Mouse (Mus musculus) liver, embryonic 14.5 days (tissue): ENCODE results near the gene Hoga1. TPM values are rescaled to one million over a fixed set of nuclear protein-coding genes. Genes with fewer than 3 reads are reported as not detected.
A peak's percentile ranks its signal among the peaks of the same experiment; 100 is the strongest.

ENCODE experiments used
- ATAC-seq: fragments of 200-750 bp; cut with Nextera tagmentation; 2 replicates; pipeline ENCODE4 v1.8.0; 2017; ENCODE audit warnings: moderate number of reproducible peaks, mild to moderate bottlenecking, moderate library complexity; ENCODE audit not compliant: insufficient read depth
- DNase-seq, 3 experiments: peaks; one replicate each; pipeline ENCODE4 v3.0.0-alpha.2; 2012 to 2013; ENCODE audit warnings: low read depth in 3 of 3, low spot score in 3 of 3
- H3K27ac ChIP-seq: fragments of 300-500 bp; sonication (generic); 2 replicates; pipeline ENCODE4 v1.5.1; 2014; ENCODE audit warnings: moderate library complexity, mild to moderate bottlenecking, control low read depth, inconsistent platforms
- H3K27me3 ChIP-seq: fragments of 300-500 bp; sonication (generic); 2 replicates; pipeline ENCODE4 v1.6.1; 2014; ENCODE audit warnings: mild to moderate bottlenecking, low read length, moderate library complexity; ENCODE audit not compliant: control insufficient read depth, insufficient read depth
- H3K36me3 ChIP-seq: fragments of 300-500 bp; sonication (generic); replicated peaks from 2 replicates; pipeline ENCODE4 v1.6.1; 2014; ENCODE audit warnings: low read depth; ENCODE audit not compliant: control insufficient read depth, insufficient read depth
- H3K4me1 ChIP-seq, 2 experiments: fragments of 200-500 bp in 1 of 2; fragments of 300-500 bp in 1 of 2; sonication (generic) in 1 of 2; replicated peaks; 2 replicates each; pipeline ENCODE4 v1.6.1; 2012 to 2014; ENCODE audit warnings: antibody characterized with exemption in 1 of 2, inconsistent platforms in 1 of 2, low read length in 1 of 2; ENCODE audit not compliant: control insufficient read depth in 2 of 2, insufficient read depth in 2 of 2
- H3K4me2 ChIP-seq: fragments of 300-500 bp; sonication (generic); 2 replicates; pipeline ENCODE4 v1.6.1; 2014; ENCODE audit warnings: low read depth, mild to moderate bottlenecking, control low read depth, moderate library complexity
- H3K4me3 ChIP-seq, 2 experiments: fragments of 200-500 bp in 1 of 2; fragments of 300-500 bp in 1 of 2; sonication (generic) in 1 of 2; 2 replicates each; pipeline ENCODE4 v1.5.1; 2012 to 2014; ENCODE audit warnings: low read depth in 2 of 2, low read length in 2 of 2, mild to moderate bottlenecking in 2 of 2, control low read depth in 1 of 2, inconsistent platforms in 1 of 2, moderate library complexity in 1 of 2; ENCODE audit not compliant: insufficient read depth in 1 of 2
- H3K9ac ChIP-seq: fragments of 300-500 bp; sonication (generic); replicated peaks from 2 replicates; pipeline ENCODE4 v1.6.1; 2014; ENCODE audit warnings: mild to moderate bottlenecking, control low read depth, moderate library complexity
- H3K9me3 ChIP-seq: fragments of 300-500 bp; sonication (generic); 2 replicates; pipeline ENCODE4 v1.6.1; 2016; ENCODE audit warnings: low read length, mixed read lengths; ENCODE audit not compliant: control insufficient read depth
- CTCF ChIP-seq: IDR thresholded peaks from 2 replicates; pipeline ENCODE4 v1.5.1; 2016; ENCODE audit warnings: antibody characterized with exemption, low read depth, control low read depth
- EP300 ChIP-seq: IDR thresholded peaks from 2 replicates; pipeline ENCODE4 v1.6.1; 2016; ENCODE audit warnings: antibody characterized with exemption, low read depth
- WGBS: fragments of 180-500 bp; shearing (Covaris S2); extraction: QIAGEN DNeasy Blood & Tissue Kit; methylation state at CpG from one replicate; pipeline ENCODE4 v1.1.7; 2014; ENCODE audit not compliant: insufficient replicate concordance; 5-methylcytosine and 5-hydroxymethylcytosine counted together
- polyA plus RNA-seq, 2 experiments: library from polyadenylated mRNA; depleted of rRNA in 1 of 2; stranded (reverse) in 1 of 2; unstranded in 1 of 2; fragments of >200 nt; fragmentation: Nextera tagmentation in 1 of 2; extraction: Ambion mirVana in 1 of 2; gene quantifications; 2 replicates each; pipeline versions ENCODE4 v1.2.1 to v1.2.3; 2012 to 2014

Gene Hoga1
- polyA plus RNA-seq, 2 experiments, result 25.8 to 30.4 TPM

DNA sequence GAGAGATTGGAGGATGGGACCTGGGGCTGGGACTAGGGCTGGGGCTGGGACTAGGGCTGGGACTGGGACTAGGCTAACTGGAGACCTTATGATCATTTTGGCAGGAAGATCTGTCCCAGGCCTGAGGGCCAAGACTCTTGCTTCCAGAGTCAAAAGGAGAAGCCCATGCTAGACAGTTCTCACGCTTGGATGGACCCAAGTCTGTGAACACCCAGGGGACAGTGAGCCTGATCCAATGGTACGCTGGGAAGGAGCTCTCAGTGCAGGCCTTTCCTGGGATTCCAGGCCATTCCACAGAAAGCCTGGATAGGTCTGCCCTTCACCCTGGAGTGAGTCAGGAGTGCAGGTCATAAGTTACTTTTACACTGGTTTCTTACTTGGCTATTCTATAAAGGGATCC is 29.6 kb downstream of the Hoga1 start:
- 67% methylated on average over 2 of the region's 2 CpGs for WGBS
- DNase-seq, result no peak

DNA sequence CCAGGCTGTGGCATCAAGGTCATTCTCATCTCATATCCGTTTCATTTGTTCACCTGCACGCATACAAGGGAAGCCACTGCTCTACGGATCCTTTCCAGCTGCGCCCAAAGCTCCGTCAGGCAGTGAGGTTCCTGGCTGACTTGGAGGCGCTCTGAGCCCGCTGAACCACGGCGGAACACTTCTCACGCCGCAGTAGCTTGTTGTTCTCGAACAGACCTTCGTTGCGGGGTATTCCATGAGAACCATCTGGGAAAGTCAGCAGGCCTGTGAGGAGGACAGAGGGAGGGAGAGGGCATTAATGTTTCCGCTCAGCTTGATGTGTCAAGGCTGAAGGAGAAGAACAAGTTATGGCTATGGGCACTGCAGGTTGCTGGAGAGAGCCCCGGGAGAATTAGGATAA is 30.6 kb downstream of the Hoga1 start:
- Histone ChIP-seq H3K36me3 (no peaks in the 10 kb centered on the region), H3K9me3 (no peaks in the 10 kb centered on the region), H3K27ac (no peak overlapping the region), H3K27me3 (no peaks in the 10 kb centered on the region), H3K9ac (no peak overlapping the region), H3K4me3 (no peak overlapping the region), H3K4me2 (no peak overlapping the region), H3K4me1 (peaks cover 0 to 15% of the 10 kb centered on the region in 2 experiments; a peak in 3 of 4 replicates)
- ATAC-seq, result no peak
- no peak for DNase-seq
- 84% methylated on average over 16 of the region's 16 CpGs for WGBS
- no peak for TF ChIP-seq CTCF

More for the DNA sequence above, 29.6 kb downstream of the Hoga1 start:
- TF ChIP-seq CTCF (no peak), EP300 (no peak)
- H3K27ac ChIP-seq, result no peak overlapping the region
- peaks cover 0 to 15% of the 10 kb centered on the region in 2 experiments; a peak in 3 of 4 replicates for H3K4me1 ChIP-seq
- no peak overlapping the region for H3K4me3 ChIP-seq
- no peak overlapping the region for H3K9ac ChIP-seq
- ATAC-seq, result no peak
- H3K36me3 ChIP-seq, result no peaks in the 10 kb centered on the region
- H3K9me3 ChIP-seq, result no peaks in the 10 kb centered on the region
- H3K27me3 ChIP-seq, result no peaks in the 10 kb centered on the region
- no peak overlapping the region for H3K4me2 ChIP-seq

DNA sequence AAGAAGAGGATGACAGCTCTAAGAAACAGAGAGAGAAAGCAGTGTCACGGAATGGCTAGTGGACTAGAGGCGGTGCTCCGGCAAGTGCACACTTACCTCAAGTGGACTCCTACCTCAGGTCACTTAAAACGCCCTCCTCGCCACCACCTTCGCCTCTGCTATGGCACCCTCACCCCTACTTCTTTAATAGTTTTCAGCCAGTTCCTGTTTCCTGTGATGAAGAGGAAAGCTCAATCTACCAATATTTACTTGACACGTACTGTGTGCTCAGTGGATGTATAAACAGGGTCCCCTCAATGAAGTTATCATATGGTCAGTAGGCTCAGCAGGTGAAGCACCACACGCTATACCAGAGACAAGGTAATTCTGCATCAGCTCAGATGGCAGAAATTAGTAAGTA is 33.2 kb downstream of the Hoga1 start:
- DNase-seq (no peak), ATAC-seq (no peak)
- Histone ChIP-seq H3K4me3 (no peak overlapping the region), H3K36me3 (no peaks in the 10 kb centered on the region), H3K9ac (no peak overlapping the region), H3K4me2 (no peak overlapping the region), H3K4me1 (peaks cover 0 to 9% of the 10 kb centered on the region in 2 experiments; a peak in 3 of 4 replicates), H3K27ac (no peak overlapping the region), H3K27me3 (no peaks in the 10 kb centered on the region), H3K9me3 (no peaks in the 10 kb centered on the region)
- 78% methylated on average over 8 of the region's 8 CpGs for WGBS
- TF ChIP-seq EP300 (no peak), CTCF (no peak)

DNA sequence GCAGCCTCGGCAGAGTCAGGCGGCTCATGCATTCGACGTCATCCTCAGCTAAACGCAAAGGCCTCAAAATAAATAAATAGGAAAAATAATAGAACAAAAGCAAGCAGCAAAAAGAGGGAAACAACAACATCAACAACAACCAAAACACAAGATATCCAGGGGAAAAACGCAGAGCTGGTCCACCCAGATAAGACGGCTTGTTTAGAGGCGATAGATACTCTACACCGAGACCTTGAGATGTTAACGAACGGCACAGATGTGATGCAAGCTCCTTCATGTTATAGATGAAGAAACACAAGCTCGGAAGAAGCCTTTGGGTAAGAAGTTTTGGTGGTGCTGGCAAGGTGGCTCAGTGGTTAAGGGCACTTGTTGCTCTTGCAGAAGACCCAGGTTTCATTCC is 33.6 kb downstream of the Hoga1 start:
- Histone ChIP-seq H3K9me3 (no peaks in the 10 kb centered on the region), H3K27me3 (no peaks in the 10 kb centered on the region), H3K4me3 (no peak overlapping the region), H3K36me3 (no peaks in the 10 kb centered on the region), H3K27ac (no peak overlapping the region), H3K4me1 (peaks cover 0 to 9% of the 10 kb centered on the region in 2 experiments; a peak in 3 of 4 replicates), H3K9ac (no peak overlapping the region), H3K4me2 (no peak overlapping the region)
- no peak for ATAC-seq
- DNase-seq, result peak in 1 of 3 experiments; percentile 26
- TF ChIP-seq CTCF (no peak), EP300 (peak; percentile 65)
- 52% methylated on average over 12 of the region's 12 CpGs for WGBS

DNA sequence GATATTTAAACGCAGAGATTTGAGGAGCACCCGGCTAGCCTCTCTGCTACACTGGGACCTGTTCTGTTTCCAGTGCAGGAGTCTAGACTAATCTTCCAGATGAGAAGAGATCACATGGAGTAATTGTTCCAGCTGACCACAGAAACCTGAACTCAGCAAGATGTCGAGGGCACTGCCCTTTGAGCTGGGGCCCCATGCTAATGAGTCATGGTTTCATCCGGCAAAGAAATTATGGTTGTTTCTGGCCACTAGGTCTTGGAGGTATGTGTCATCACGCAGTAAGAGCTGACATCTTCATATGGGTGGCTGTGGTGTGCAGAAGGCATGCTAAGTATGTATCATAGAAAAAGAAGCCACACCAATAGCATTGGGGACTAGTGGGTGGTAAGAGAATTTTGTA is 34.5 kb downstream of the Hoga1 start:
- Histone ChIP-seq H3K9ac (no peak overlapping the region), H3K9me3 (no peaks in the 10 kb centered on the region), H3K4me3 (no peak overlapping the region), H3K27ac (no peak overlapping the region), H3K4me2 (no peak overlapping the region), H3K36me3 (no peaks in the 10 kb centered on the region), H3K4me1 (peaks cover 0 to 9% of the 10 kb centered on the region in 2 experiments; a peak in 3 of 4 replicates), H3K27me3 (no peaks in the 10 kb centered on the region)
- no peak for DNase-seq
- ATAC-seq, result no peak
- no peak for TF ChIP-seq EP300
- no peak for TF ChIP-seq CTCF
- WGBS, result 67% methylated on average over 5 of the region's 5 CpGs
